Mouse (Mus musculus) forebrain, embryonic 11.5 days (tissue): Measurements from ENCODE around the gene Csnk2a2. TPM values are rescaled to one million over a fixed set of nuclear protein-coding genes. Genes with fewer than 3 reads are reported as not detected.

Experiments used
- ATAC-seq: fragments of 200-750 bp; cut with Nextera tagmentation; replicated peaks from 2 replicates; pipeline ENCODE4 v1.8.0; 2017; ENCODE audit warnings: moderate TSS enrichment; ENCODE audit not compliant: low FRiP score
- DNase-seq: peaks from one replicate; pipeline ENCODE4 v3.0.0-alpha.2; 2017; ENCODE audit warnings: low spot score
- H3K27ac ChIP-seq: fragments of 300-500 bp; sonication (generic); 2 replicates; pipeline ENCODE4 v1.5.1; 2014; ENCODE audit warnings: low read depth, low read length
- H3K27me3 ChIP-seq: fragments of 300-500 bp; sonication (generic); 2 replicates; pipeline ENCODE4 v1.6.1; 2014; ENCODE audit warnings: mild to moderate bottlenecking, low read length, mixed read lengths; ENCODE audit not compliant: control insufficient read depth, insufficient read depth
- H3K36me3 ChIP-seq: fragments of 300-500 bp; sonication (generic); 2 replicates; pipeline ENCODE4 v1.6.1; 2014; ENCODE audit warnings: mild to moderate bottlenecking, low read length, moderate library complexity, mixed read lengths; ENCODE audit not compliant: control insufficient read depth, insufficient read depth
- H3K4me1 ChIP-seq: fragments of 300-500 bp; sonication (generic); replicated peaks from 2 replicates; pipeline ENCODE4 v1.6.1; 2014; ENCODE audit warnings: low read length, mixed read lengths; ENCODE audit not compliant: control insufficient read depth, insufficient read depth
- H3K4me2 ChIP-seq: fragments of 300-500 bp; sonication (generic); 2 replicates; pipeline ENCODE4 v1.6.1; 2014; ENCODE audit warnings: low read depth, mild to moderate bottlenecking, low read length, moderate library complexity, mixed read lengths; ENCODE audit not compliant: severe bottlenecking
- H3K4me3 ChIP-seq: fragments of 300-500 bp; sonication (generic); 2 replicates; pipeline ENCODE4 v1.5.1; 2014; ENCODE audit warnings: low read depth, low read length
- H3K9ac ChIP-seq: fragments of 300-500 bp; sonication (generic); 2 replicates; pipeline ENCODE4 v1.6.1; 2014; ENCODE audit warnings: low read length
- H3K9me3 ChIP-seq: fragments of 300-500 bp; sonication (generic); 2 replicates; pipeline ENCODE4 v1.6.1; 2016; ENCODE audit warnings: low read length, mixed read lengths; ENCODE audit not compliant: control insufficient read depth
- WGBS: fragments of 180-500 bp; shearing (Covaris S2); extraction: QIAGEN DNeasy Blood & Tissue Kit; methylation state at CpG from one replicate; pipeline ENCODE4 v1.1.7; 2014; 5-methylcytosine and 5-hydroxymethylcytosine counted together
- polyA plus RNA-seq: library from polyadenylated mRNA; unstranded; fragments of >200 nt; fragmentation: Nextera tagmentation; extraction: Ambion mirVana; gene quantifications from 2 replicates; pipeline ENCODE4 v1.2.1, GENCODE M21; 2014

The Csnk2a2 gene
- polyA plus RNA-seq, 1 experiment from 2014 or later: 21.2 TPM

DNA sequence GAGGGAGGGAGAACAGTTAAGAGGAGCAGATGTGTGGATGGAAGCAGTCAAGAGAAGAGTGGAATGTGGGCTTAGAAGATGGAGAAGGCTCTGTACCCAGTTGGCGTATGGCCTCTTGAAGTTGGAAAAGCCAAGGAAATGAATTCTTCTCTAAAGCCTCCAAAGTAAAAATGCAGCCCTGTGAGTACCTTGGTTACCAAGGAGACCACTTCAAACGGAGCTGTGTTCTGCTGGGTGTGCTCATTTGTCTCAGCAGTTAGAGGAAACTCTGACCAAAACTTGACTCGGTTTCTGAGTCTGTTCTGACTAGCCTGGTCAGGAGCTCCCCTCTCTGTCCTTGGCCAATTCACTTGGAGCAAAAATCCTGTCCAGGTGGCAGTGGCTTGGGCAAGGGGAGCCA is 6.6 kb upstream of the Csnk2a2 start:
- Histone ChIP-seq H3K27me3 (no peaks in the 10 kb centered on the region), H3K9ac (no peak overlapping the region), H3K36me3 (no peaks in the 10 kb centered on the region), H3K4me2 (no peak overlapping the region), H3K4me1 (no peaks in the 10 kb centered on the region), H3K9me3 (no peaks in the 10 kb centered on the region), H3K4me3 (no peak overlapping the region), H3K27ac (no peak overlapping the region)
- 52% methylated on average over 3 of the region's 3 CpGs for WGBS
- ATAC-seq (no peak), DNase-seq (no peak)

DNA sequence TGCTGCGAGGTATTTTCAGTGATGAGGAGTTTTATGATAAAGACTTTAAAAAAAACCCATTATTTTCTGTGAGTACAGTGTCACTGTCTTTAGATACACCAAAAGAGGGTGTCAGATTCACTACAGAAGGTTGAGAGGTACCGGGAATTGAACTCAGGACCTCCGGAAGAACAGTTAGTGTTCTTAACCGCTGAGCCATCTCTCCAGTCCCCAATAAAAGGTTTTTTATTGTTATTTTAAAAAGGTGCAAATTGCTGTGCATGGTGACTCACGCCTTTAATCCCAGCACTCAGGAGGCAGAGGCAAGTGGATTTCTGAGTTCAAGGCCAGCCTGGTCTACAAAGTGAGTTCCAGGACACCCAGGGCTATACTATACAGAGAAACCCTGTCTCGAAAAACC is 5.6 kb upstream of the Csnk2a2 start:
- Histone ChIP-seq H3K9ac (no peak overlapping the region), H3K9me3 (no peaks in the 10 kb centered on the region), H3K36me3 (no peaks in the 10 kb centered on the region), H3K4me2 (no peak overlapping the region), H3K27me3 (no peaks in the 10 kb centered on the region), H3K4me1 (no peaks in the 10 kb centered on the region), H3K27ac (no peak overlapping the region), H3K4me3 (no peak overlapping the region)
- 84% methylated on average over 6 of the region's 6 CpGs for WGBS
- ATAC-seq: no peak
- DNase-seq: no peak

DNA sequence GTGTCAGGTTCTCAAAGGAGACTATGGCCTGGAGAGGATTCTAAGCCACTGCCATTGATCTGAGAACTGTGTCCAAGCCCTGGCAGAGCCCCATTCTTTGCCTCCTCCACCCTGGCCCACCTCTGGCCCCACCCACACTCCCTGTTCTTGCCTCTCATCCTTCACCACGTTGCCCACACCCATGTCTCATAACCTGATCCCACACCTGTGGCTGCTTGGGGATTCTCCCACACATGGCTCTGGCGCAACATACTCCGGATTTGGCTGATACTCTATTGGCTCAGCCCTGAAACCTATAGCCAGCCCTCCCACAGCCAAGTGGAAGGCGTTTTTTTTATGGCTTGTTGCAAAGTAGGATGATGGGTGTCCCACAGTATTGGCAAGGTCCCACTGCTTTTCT is 2.2 kb upstream of the Csnk2a2 start:
- Histone ChIP-seq H3K4me2 (no peak overlapping the region), H3K4me3 (no peak overlapping the region), H3K27me3 (no peaks in the 10 kb centered on the region), H3K9me3 (no peaks in the 10 kb centered on the region), H3K4me1 (0 out of 2 replicates have a peak, but pooled peaks cover 3% of the 10 kb centered on the region), H3K36me3 (no peaks in the 10 kb centered on the region), H3K9ac (no peak overlapping the region), H3K27ac (no peak overlapping the region)
- DNase-seq: no peak
- no peak for ATAC-seq
- 79% methylated on average over 4 of the region's 4 CpGs for WGBS

DNA sequence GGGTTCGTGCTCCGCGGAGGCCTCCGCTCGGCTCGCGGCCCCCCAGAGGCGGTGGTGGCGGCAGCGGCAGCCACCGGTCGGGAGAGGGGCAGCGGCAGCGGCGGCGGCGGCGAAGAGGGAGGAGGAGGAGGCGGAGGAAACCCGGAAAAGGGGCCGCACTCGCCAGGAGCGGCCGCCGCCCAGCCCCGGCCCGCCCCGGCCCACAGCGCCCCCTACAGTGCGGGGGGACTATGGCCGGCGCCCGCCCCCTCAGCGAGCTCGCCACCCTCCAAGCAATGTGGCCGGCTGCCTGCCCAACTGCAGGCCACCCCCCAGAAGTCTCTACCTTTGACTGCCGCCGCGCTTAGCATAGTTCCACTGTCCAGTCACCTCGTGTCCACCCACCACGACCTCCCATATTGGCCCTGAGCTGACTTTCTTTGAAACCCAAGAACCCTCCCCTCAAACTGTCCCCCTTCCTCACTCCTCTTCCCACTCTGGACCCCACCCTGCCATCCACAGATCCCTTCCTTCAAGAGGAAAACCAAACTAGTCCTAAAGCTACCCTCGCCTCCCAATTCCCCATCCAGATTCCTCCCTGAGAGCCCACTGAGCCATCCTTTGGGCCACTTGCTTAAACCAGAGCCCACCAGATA is 1.0 kb downstream of the Csnk2a2 start:
- peak overlapping the region; percentile 72 for H3K4me2 ChIP-seq
- ATAC-seq (peak; percentile 94), DNase-seq (peak; percentile 93)
- H3K27ac ChIP-seq: no peak overlapping the region
- H3K4me3 ChIP-seq: peak overlapping the region; percentile 97
- peak overlapping the region; percentile 93 for H3K9ac ChIP-seq
- H3K27me3 ChIP-seq: no peaks in the 10 kb centered on the region
- no peaks in the 10 kb centered on the region for H3K36me3 ChIP-seq
- no peaks in the 10 kb centered on the region for H3K9me3 ChIP-seq
- WGBS: 2% methylated on average over 15 of the region's 42 CpGs
- 0 out of 2 replicates have a peak, but pooled peaks cover 3% of the 10 kb centered on the region for H3K4me1 ChIP-seq

DNA sequence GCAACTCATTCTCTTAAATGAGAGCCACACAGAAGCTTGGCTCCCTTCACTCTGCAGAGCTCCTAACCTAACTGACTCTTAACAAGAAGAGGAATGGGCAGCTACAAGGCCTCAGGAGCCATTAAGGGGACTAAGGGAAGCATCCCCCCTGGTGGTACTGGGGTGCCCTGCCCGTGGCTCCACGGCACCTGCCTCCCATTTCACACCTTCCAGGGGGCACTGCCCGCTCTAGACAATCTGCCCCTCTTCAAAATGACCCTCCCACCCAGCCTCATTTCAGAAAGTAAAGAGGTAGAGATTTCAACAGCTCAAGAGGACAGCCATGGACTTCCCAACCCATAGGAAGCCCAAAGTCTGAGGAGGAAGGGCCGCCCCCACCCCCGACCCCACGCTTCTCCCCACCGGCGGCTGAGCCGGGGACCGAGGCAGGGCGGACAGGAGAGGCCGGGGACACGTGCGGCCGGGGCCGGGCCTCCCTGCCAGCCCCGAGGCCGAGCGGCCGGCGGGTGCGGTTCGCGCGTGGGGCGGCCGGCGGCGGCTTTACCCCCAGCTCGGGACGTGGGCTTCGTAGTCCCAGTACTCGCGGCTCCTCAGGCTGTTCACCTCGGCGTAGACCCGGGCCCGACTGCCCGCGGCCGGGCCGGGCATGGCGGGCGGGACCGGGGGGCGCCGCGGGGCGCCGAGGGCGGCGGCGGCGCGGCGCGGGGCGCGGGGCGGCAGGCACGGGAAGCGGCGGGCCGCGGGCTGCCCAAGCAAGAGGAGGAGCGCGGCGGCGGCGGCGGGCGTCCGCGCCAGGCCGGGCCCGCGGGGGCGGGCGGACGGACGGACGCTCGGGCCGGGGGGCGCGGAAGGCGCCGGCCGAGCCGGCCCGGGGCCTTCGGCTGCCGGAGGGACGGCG is 1.8 kb downstream of the Csnk2a2 start:
- DNase-seq (peak; percentile 62), ATAC-seq (peak; percentile 53)
- H3K9ac ChIP-seq: peak overlapping the region; percentile 93
- no peaks in the 10 kb centered on the region for H3K27me3 ChIP-seq
- peak overlapping the region; percentile 72 for H3K4me2 ChIP-seq
- WGBS: under 1% methylated on average over 52 of the region's 95 CpGs
- H3K9me3 ChIP-seq: no peaks in the 10 kb centered on the region
- H3K4me3 ChIP-seq: peak overlapping the region; percentile 97
- H3K4me1 ChIP-seq: 0 out of 2 replicates have a peak, but pooled peaks cover 3% of the 10 kb centered on the region
- no peaks in the 10 kb centered on the region for H3K36me3 ChIP-seq
- no peak overlapping the region for H3K27ac ChIP-seq

DNA sequence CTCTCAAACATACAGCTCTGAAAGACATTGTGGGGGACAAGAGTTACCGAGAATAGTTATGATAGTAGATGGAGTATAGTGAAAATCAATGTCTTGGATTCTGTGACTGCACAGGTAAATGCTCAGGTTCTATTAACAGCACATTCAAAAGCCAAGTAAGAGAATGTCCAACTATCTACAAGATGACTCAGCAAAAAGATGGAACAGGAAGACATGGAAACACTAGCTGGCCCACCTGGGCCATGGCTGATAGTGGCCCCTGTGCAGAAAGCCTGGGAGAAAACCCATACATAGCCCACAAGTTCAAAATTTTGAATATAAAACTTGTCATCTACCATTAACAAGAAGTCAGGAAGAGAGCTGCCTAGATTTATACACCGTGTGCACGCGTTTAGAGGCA is 19.8 kb downstream of the Csnk2a2 start:
- ATAC-seq: no peak
- WGBS: 98% methylated on average over 4 of the region's 4 CpGs
- H3K36me3 ChIP-seq: peaks cover 3% of the 10 kb centered on the region; the same call in 1 of the 2 replicates

DNA sequence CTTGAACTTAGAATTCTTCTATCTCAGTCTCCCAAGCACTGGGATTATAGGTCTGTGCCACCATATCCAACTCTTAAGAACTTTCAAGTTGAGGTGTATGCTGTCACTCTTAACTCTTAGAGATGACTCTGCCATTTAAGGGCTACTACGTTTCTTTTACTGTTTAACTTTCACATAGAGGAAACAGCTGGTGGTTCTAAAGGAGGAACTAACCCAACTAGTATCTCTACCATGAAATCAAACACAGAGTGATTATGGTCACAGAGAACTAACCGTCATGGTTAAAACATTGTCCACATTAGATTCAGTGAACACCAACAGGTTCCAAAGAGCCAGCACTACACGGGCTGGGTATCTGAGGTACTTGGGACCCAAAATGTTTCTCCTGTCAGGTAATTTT is 20.8 kb downstream of the Csnk2a2 start:
- DNase-seq (no peak), ATAC-seq (no peak)
- no peaks in the 10 kb centered on the region for H3K4me1 ChIP-seq
- H3K9ac ChIP-seq: no peak overlapping the region
- H3K36me3 ChIP-seq: peaks cover 3% of the 10 kb centered on the region; the same call in 1 of the 2 replicates
- H3K27me3 ChIP-seq: no peaks in the 10 kb centered on the region
- no peak overlapping the region for H3K4me2 ChIP-seq
- no peak overlapping the region for H3K27ac ChIP-seq
- H3K4me3 ChIP-seq: no peak overlapping the region
- no peaks in the 10 kb centered on the region for H3K9me3 ChIP-seq
- 88% methylated on average over 3 of the region's 3 CpGs for WGBS

More for the DNA sequence above, 19.8 kb downstream of the Csnk2a2 start:
- Histone ChIP-seq H3K4me1 (no peaks in the 10 kb centered on the region), H3K4me3 (no peak overlapping the region), H3K9ac (no peak overlapping the region), H3K4me2 (no peak overlapping the region), H3K27me3 (no peaks in the 10 kb centered on the region), H3K9me3 (no peaks in the 10 kb centered on the region), H3K27ac (no peak overlapping the region)
- no peak for DNase-seq

DNA sequence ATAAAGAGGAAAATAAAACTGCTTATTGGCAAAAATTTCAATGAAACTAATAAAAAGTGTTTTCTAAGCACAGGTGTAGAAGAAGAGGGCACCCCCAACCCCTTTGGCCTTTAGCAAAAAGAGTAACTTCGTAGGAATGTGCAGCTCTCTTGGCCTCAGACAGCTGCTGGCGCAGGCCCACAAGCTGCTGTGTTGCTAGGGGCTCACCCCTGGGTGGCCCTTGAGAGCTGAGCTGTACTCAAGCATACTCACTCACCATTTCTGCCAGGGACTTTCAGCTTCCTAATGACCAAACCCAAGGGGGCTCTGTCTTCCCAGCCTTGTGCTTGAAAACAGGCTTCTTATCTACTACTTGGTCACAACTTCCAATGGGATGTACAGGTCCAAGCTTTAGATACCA is 23.3 kb downstream of the Csnk2a2 start:
- 88% methylated on average over 2 of the region's 2 CpGs for WGBS
- ATAC-seq: no peak
- no peak overlapping the region for H3K27ac ChIP-seq
- no peak overlapping the region for H3K9ac ChIP-seq
- no peak overlapping the region for H3K4me2 ChIP-seq
- H3K9me3 ChIP-seq: no peaks in the 10 kb centered on the region
- H3K4me1 ChIP-seq: no peaks in the 10 kb centered on the region
- no peak for DNase-seq
- no peak overlapping the region for H3K4me3 ChIP-seq
- H3K36me3 ChIP-seq: peaks cover 3% of the 10 kb centered on the region; the same call in 1 of the 2 replicates
- no peaks in the 10 kb centered on the region for H3K27me3 ChIP-seq
